Mouse (Mus musculus) thymus, postnatal 25 days (tissue): ENCODE measurements around the gene Uvrag.

Experiments used
- DNase-seq: peaks from one replicate; pipeline ENCODE4 v3.0.0; 2022

Gene Uvrag

GRCm38 (mm10) chr7:99137541-99137940 lies 3.4 kb downstream of the Uvrag start:
- DNase-seq, result no peak

- DNase-seq, result no peak
These were observed 4.2 kb downstream of the Uvrag start for GRCm38 (mm10) chr7:99136789-99137188.

GRCm38 (mm10) chr7:99133811-99134402 lies 7.0 kb downstream of the Uvrag start:
- no peak for DNase-seq

DNA sequence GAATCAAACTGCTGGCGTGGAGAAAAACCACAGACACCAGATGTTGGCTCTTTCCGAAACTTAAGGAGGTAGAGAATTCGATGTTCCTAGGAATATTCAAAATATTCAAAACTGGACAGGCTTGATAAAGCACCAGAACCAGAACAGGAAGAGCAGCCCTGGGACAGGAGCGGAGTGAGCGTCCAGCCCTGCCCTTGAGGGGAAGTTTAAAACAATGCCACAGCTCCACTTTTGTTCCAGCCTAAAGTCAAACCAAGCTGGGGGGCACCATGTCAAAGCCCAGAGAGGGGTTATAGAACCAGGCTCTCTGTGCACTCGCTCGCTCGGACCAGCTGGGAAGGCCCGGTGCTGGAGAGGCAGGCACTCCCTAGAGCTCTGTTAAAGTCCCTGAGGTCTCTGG lies 8.3 kb downstream of the Uvrag start:
- DNase-seq, result no peak

- no peak for DNase-seq
These were observed 9.1 kb downstream of the Uvrag start for GRCm38 (mm10) chr7:99131819-99132353.

DNA sequence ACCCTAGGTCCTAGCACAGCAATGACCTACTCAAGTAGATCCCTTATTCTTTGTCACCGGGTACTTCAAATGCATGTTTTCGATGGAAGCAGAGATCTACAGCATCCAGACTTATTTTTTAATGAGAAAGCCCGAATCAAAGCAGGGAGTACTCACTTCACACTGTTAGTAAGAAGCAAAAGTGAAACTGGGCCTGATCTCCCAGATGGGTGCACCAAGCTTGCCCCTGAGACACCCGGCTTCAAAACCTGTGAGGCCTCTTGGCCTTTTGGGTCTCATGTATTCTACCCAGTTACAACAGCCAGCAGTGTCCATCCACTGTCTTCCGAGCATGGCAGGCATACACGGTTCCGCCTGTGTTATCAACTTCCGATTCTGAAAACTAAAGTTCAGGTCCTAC lies 12.0 kb downstream of the Uvrag start:
- no peak for DNase-seq

DNA sequence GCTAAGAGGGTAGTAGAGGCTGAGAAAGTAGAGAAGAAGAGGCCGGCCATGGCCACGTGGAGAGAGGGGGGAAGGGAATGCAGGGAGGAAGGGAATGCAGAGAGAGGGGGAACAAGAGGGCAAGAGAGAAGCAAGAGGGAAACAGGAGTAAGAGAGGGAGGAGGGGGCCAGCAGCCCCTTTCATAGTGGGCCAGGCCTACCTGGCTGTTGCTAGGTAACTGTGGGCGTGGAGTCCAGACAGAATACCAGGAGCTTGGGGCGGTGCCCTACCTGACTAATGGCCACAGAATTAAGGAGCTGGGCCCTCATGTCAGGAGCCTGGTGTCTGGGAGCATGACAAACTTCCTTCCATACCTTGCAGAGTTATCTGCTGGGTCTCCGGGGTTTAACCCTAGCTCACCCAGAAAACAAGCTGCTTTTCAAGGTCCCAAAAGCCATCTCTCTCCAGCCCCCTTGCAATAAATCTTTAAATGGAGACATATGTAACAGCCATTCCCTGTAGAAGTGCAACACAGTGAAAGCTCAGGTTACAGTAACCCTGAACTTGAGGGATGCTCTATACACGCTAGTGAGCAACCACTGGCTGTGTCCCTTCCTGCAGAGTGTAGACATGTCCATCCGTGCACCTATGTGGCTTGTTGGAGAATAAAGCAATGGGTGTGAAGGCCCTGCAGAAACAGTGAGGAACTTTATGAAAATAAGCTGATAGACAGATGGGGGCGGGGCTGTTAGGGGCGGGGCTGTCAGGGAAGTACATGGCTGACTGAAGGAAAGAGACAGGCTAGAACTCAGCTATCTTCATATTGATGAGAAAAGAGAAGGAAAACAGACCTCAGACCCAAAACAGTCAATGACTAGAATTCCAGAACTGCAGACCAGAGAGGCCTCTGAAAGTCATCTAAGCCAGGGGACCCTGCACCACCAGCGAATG lies 12.7 kb downstream of the Uvrag start:
- DNase-seq, result no peak

DNA sequence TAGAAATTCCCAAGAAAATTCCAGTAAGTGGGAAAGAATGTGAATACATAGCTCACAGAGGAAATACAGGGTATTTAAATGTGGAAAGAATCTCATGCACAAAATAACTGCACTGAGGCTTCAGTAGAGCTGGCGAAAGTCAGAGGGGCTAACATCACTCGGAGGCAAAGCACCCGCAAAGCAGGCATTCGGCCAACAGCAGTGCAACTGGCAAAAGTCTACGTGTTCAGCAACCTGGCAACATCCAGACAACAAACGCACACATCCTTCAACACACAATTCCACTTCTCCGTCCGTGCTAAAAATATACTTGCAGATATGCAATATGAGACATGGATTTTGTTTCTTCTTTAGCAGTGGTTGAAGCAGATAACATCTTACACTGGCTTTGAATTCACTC lies 14.9 kb downstream of the Uvrag start:
- no peak for DNase-seq

DNA sequence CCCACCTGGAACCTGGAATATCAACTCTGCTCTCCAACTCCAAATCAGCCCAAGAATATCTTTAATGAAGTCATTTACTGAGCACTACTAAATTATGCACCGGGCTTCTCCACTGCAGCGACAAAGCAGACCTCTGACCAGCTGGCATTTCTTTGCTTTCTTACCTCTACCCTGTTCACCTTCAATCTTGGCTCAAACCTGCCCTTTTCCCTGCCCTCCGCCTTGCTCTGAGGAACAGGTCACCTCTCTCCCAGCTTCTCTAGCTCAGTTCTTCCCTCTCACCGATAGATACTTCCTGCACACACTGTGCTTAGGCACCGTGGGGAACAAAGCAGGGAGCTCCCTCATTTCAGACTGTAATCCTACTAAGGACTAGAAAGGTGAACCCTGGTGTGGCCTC lies 18.3 kb downstream of the Uvrag start:
- DNase-seq, result no peak

DNA sequence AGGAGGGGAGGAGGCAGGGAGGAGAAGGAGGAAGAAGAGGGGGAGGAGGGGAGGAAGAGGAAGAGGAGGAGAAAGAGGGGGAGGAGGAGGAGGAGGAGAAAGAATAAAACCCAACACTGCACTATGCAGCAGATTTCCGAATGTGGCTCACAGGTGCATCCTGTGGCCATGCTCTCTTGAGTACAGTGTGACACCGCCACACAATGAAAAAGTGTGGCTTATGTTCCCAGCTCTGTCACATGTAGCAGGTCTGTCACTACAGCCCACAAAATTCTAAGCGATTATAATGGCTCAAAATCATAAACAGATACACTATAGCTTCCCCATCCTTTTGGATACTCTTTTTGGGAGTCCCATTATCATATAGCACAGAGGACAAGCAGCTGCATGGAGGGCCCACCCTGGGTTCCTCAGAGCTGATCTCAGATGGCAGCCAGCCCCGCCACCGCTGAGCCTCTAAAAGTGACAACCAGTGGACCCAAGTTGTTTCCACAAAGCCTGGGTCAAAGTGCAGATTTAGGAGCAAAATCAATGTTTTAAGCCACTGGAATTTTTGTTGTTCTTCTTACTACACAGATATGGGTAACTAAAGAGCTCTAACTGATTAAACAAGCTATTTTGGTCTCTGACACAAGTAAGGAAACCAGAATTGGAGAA lies 19.9 kb downstream of the Uvrag start:
- peak; percentile 46 for DNase-seq

DNA sequence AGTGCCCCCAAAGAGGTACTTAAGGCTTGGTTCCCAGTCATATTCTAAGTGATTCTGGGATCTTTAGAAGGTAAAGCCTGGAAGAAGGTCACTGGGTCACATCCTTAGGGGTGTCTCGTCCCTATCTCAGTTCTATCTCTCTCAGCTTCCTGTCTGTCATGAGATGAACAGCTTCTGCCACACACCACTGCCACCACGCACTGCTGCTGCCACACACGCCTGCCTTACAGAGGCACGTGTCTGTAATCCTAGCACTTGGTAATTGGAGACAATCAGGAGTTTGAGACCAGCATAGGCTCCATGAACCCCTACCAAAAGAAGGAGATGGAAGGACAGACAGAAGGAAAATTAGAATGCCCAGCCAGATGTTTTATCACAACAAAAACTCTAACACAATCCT lies 20.9 kb downstream of the Uvrag start:
- DNase-seq, result peak; percentile 28

GRCm38 (mm10) chr7:99116781-99117180 lies 24.2 kb downstream of the Uvrag start:
- DNase-seq, result no peak

DNA sequence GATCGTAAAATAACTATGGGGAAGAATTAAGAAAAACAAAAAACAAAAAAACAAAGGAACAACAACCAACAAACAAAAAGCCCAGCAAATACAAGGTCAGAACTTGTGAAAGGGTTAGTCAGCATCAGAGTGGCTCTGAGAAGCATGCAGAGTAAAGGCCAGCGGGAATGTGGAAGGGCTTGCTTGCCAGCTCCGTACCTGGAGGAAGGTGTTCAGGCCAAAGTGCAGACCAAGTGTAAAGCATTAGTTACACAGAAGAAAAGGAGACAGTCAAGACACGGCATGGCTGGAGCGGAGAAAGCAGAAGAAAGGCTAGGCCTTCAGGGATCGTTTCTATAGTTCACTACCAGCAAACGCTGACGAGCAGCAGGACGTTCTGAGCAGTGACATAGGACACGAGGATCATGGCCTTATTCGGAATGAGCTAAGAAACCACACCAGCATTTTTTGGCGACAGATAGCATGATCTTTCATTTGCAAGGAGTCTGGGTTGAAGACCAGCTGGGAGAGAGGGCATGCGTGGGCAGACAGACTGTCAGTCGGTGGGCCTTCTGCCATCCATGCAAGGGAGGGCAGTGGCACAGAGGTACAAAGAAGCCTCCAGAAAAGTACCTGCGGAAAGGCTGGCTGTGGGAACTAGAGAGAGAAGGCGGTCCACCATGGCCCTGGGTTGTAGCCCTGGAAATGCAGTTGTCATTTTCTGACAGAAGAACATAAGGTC lies 26.8 kb downstream of the Uvrag start:
- no peak for DNase-seq

DNA sequence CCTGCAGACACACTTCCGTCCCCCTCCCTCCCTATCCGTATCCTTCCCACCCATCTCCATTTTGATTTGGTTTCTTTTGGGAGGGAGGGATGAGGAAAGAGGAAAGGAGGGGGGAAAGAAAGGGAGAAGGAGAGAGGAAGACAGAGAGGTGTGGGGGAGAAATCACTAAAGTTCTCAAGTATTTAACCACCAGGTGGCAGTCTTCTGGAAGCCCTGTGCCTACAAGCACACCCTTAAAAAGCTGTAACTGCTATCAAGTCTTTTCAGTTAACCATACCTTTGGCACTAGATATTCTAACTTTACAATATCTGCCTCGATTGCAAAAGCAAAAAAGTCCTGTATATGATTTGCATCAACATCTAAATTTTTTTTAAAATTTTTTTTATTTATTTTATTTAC lies 33.4 kb downstream of the Uvrag start:
- no peak for DNase-seq

- DNase-seq, result no peak
These were observed 34.1 kb downstream of the Uvrag start for GRCm38 (mm10) chr7:99106714-99107270.

- DNase-seq, result no peak
These were observed 39.0 kb downstream of the Uvrag start for GRCm38 (mm10) chr7:99101767-99102593.

DNA sequence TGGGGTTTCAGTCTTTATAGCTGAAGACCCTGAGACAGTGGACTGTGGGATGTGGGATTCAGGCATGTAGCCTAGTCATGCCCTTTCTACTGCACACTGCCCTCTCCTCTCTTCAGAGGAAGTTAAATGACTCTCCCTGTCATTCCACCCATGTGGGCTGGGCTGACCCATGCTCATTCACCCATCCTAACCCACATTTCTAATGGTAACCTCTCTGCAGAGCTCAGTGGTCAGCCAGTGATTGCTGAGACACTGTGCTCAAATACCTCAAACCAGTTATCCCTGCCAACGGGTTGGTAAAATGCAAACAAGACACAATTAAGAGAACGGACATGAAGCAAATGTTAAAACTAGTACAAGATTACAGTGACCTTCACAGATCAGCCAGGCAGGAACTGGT lies 39.9 kb downstream of the Uvrag start:
- no peak for DNase-seq

DNA sequence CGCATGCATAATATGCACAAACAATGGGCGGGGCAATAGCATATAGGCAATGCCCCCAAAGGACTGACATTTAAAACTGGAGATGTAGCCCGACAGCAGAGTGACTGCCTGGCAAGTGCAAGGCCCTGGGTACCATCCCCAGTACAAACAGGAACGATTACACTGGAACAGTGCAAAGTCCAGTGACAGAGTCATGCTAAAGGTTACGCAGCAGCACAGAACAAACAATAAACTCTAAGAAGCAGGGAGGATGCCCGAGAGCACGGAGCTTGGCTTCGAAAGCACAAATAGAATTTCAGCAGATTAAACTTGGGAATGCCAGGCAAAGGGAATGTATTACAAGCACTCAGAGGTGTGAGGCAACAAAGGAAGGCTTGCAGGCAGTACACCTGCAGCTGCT lies 40.4 kb downstream of the Uvrag start:
- DNase-seq, result no peak

GRCm38 (mm10) chr7:99100087-99100486 lies 40.9 kb downstream of the Uvrag start:
- DNase-seq, result no peak

DNA sequence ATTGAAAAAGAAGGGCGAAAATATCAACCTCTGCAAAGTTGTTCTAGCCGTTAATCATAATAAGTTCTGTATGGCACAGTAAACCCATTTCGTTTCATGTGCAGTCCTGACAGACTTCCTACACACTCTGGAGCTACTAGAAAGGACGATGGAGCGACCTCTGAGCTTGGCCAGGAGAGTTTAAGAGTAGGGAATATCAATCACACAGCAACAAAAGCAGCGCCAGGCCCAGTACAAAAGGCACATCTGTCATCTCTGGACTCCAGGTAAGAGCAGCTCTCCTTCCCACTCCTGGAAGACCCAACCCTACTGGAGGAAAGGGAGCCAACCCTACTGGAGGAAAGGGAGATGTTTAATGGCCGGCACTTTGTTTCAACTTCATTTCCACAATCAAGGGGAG lies 43.2 kb downstream of the Uvrag start:
- DNase-seq, result no peak

DNA sequence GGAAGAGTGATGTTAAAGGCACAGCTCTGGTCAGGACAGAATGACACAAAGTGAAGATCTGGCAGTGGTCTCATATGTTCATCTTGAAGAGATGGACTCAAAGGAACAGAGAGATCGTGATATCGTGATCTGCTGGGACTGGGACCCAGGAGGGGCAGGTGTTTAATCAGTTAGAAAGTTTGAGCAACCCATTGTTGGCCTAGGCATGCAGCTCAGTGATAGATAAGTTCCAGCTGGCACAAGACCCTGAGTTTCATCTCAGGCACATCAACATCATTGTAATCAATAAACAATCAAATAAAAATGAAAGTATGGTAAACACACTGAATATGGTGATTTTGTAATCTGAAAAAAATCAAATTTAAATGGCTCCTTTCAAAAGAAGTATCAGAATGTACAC lies 43.8 kb downstream of the Uvrag start:
- no peak for DNase-seq

- peak; percentile 61 for DNase-seq
These were observed 45.8 kb downstream of the Uvrag start for GRCm38 (mm10) chr7:99095191-99095590.
